Mouse (Mus musculus): Measurements from ENCODE around the gene Gm44503. TPM values are rescaled to one million over a fixed set of nuclear protein-coding genes. Genes with fewer than 3 reads are reported as not detected.
A peak's percentile ranks its signal among the peaks of the same experiment; 100 is the strongest.

The Gm44503 gene
- under 1 TPM in 1 of 2 experiments, not detected in 1; 0.56 TPM for total RNA-seq (2021)

GRCm38 (mm10) chr9:72958521-72959450, at the start of gene Gm44503, which contains the start of gene Dyx1c1:
Gene Gm44503 (plus strand): TSS chr9:72958852.
Gene Dyx1c1 (plus strand): TSS chr9:72958785.
- DNase-seq (ENCODE audit: low spot score), result peak; percentile 52
- intact Hi-C loops (cut with DNase I), result no loop called here

DNA sequence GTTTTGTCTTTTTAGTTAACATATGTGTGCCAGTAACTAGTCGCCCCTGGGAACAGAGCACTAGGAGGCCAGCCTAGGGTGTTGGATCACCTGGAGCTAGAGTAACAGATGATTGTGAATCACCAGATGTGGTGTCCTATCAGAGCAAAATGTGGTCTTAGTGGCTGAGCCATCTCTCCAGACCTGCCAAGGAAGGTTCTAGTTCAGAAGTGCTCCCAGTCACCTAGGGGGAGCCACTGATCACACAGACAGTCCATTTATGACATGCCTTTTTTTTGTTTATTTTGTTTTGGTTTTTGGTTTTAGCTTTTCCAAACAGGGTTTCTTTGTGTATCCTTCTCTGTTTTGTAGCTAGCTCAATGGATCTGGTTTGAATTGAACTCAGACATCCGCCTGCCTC, 47.3 kb upstream of the Gm44503 start:
- intact Hi-C loops (cut with DNase I), result no loop called here
- DNase-seq (ENCODE audit: low spot score), result no peak

- intact Hi-C loops (cut with DNase I), result no loop called here
- no peak for DNase-seq (ENCODE audit: low spot score)
These were observed 45.1 kb upstream of the Gm44503 start for GRCm38 (mm10) chr9:72913551-72913950.

DNA sequence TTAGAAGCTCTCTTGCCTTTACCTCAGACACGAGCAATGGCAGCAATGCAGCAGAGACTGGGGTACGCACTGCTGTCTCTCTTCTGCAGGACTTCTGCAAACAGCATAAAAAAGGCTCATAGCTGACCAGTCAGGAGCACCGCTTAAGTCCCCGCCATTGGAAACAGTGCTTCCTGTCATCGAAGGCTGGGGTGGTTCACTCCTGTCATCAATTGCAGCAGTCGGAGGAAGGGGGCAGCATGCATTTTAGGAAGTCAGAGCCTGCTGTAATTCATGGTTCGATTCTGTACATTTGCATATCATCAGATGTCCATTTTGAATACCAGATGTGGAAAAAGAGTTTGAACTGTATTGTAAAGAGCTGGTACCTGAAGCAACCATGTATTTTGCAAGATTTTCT, 42.9 kb upstream of the Gm44503 start:
- no peak for DNase-seq (ENCODE audit: low spot score)
- intact Hi-C loops (cut with DNase I), result no loop called here

DNA sequence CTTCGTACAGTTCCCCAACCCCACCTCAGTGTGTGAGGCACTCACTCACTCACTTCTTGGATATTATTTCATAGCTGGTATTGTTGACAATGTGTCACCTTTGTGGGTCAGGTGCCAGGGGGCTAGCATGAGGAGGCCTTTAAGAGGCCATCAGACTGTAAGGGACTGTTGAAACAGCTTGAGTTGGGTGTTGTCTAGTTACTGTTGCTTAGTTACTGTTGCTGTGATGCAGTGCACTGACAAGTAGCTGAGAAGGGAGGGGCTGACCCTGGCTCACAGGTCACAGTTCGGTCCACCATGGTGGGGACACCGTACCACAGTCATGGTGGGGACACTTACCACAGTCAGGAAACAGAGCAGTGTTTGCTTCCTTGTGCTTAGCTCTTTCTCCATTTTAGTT, 35.6 kb upstream of the Gm44503 start:
- intact Hi-C loops (cut with DNase I), result no loop called here
- DNase-seq (ENCODE audit: low spot score), result no peak

- DNase-seq (ENCODE audit: low spot score), result peak; percentile 21
- intact Hi-C loops (cut with DNase I), result no loop called here
These were observed 33.4 kb upstream of the Gm44503 start, which contains the start of gene Pygo1 for GRCm38 (mm10) chr9:72925021-72925934. Gene Pygo1 (plus strand): TSS chr9:72925645.

DNA sequence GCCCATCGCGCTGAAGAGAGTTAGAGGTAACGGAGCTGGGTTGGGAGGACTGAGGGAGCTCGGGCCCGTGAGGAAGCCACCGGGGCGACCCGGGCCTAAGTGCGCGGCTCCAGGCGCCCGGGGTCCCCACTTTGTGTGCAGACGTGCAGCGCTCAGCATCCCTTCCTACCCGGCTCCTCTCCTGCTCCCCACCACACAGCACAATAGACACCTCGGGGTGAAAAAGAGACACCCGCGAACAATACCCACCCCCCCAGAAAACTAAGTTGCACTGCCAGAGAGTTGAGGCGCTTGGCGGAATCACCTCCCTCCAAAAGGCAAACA, 32.8 kb upstream of the Gm44503 start:
- intact Hi-C loops (cut with DNase I), result no loop called here

GRCm38 (mm10) chr9:72931166-72931790, 27.4 kb upstream of the Gm44503 start:
- DNase-seq (ENCODE audit: low spot score), result no peak
- intact Hi-C loops (cut with DNase I), result no loop called here

More for the DNA sequence above, 32.8 kb upstream of the Gm44503 start:
- no peak for DNase-seq (ENCODE audit: low spot score)

DNA sequence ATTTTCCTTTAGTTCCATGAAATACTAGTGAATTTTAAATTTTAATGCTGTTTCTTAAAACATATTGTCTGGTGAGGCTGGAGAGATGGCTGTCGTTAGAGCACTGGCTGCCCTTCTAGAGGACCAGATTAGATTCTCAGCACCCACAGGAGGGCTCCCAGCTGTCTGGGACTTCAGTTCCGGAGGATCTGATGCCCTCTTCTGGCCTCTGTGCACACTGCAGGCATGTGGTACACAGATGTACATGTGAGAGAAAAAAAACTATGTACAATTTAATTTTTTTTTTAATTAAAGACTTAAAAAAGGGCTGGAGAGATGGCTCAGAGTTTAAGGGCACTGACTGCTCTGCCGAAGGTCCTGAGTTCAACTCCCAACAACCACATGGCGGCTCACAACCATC, 23.3 kb upstream of the Gm44503 start:
- intact Hi-C loops (cut with DNase I), result no loop called here
- DNase-seq (ENCODE audit: low spot score), result no peak

DNA sequence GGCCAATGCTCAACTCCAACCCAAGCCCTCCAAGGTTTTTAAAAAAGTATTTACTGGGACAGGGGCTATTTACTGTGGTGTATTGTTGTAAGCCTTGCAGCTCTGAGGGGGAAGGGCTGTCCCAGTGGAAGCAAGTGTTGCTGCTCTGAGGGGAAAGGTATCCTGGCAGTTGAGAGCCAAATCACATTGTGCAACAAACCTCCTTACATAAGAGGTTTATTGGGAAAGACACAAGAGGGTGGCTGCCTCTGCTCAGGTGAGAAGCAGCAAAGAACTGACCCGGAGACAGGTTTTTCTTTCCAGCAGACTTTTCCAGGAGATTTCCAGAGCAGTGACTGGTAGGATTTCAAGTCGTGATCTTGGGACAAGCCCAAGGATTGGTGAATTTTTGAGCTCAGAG, 22.4 kb upstream of the Gm44503 start:
- no peak for DNase-seq (ENCODE audit: low spot score)
- intact Hi-C loops (cut with DNase I), result no loop called here

GRCm38 (mm10) chr9:72943424-72943823, 15.2 kb upstream of the Gm44503 start:
- intact Hi-C loops (cut with DNase I), result no loop called here

GRCm38 (mm10) chr9:72944286-72944685, 14.4 kb upstream of the Gm44503 start:
- DNase-seq (ENCODE audit: low spot score), result no peak
- intact Hi-C loops (cut with DNase I), result no loop called here

More at GRCm38 (mm10) chr9:72943424-72943823, 15.2 kb upstream of the Gm44503 start:
- DNase-seq (ENCODE audit: low spot score), result no peak

DNA sequence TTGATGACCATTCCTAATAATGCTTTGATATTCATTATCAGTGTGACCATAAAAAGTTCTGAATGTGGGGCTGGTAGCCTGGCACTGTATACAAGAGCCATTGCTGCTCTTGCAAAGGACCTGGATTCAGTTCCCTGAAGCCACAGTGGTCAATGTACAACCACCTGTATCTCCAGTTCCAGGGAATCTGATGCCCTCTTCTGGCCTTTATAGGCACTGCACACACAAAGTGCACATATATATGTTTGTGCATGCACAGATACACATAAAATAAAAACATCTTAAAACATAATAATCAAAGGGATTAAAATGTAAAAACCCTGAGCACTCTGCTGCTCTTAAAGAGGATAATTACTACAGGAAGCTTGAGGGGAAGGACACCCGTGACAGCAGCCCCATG, 11.6 kb upstream of the Gm44503 start:
- no peak for DNase-seq (ENCODE audit: low spot score)
- intact Hi-C loops (cut with DNase I), result no loop called here

DNA sequence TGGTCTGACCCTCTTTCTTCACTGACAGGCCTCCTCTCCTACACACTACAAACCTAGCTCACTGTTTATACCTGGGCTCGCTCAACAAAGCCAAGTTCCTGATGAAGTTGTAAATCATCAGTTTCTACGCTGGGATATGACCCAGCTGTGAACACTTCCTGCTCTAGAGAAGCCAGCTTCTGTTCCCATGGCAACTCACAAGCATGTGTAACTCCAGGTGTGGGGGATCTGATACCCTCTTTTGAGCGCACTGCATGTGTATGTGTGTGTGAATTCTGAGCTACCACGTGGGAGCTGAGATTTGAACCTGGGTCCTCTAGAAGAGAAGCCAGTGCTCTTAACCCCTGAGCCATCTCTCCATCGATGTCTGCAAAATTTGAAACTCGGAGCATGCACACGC, 9.1 kb upstream of the Gm44503 start:
- intact Hi-C loops (cut with DNase I), result no loop called here

GRCm38 (mm10) chr9:72954746-72955145, 3.9 kb upstream of the Gm44503 start:
- intact Hi-C loops (cut with DNase I), result no loop called here
- no peak for DNase-seq (ENCODE audit: low spot score)

More for the DNA sequence above, 9.1 kb upstream of the Gm44503 start:
- no peak for DNase-seq (ENCODE audit: low spot score)

DNA sequence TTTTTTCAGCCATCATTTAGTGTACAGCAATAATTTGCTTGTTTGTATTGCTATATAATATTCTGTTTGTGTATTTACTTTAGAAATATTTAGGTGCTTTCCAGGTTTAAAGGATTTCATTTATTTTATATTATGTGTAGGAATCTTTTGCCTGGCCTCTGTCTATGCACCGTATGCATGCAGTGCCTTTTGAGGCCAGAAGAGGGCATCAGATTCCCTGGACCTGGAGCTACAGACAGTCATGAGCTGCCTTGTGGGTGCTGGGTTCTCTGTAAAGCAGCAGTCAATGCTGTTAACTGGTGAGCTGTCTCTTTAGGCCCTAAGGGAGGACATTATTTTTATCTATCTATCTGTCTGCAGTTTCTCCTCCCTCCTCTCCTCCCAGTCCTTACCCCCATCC, 3.1 kb upstream of the Gm44503 start:
- intact Hi-C loops (cut with DNase I), result no loop called here
- DNase-seq (ENCODE audit: low spot score), result no peak

DNA sequence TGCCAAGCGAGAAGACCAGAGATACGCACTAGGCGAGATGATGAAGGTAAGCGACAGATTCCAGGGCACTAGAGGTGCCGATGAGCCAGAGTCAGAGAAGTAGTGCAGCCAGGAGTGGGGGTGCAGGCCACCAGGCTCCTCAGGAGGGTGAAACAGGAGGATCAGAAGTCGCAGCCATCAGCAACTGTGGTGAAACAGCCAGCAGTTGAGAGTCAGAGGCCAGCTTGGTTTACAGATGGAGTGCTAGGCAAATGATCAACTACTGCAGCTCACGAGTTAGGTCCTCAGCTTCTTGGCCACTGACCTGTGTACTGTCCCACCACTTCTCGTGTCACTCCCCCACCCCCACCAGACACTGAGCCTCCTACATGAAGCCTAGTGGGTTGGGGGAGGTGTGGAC, 2.7 kb downstream of the Gm44503 start:
- no peak for DNase-seq (ENCODE audit: low spot score)
- intact Hi-C loops (cut with DNase I), result no loop called here

GRCm38 (mm10) chr9:72961959-72962358, 3.3 kb downstream of the Gm44503 start:
- DNase-seq (ENCODE audit: low spot score), result no peak
- intact Hi-C loops (cut with DNase I), result no loop called here

GRCm38 (mm10) chr9:72968349-72969061, 9.9 kb downstream of the Gm44503 start:
- DNase-seq (ENCODE audit: low spot score), result peak; percentile 12
- intact Hi-C loops (cut with DNase I), result loop anchor here (2.0 kb wide), 1 partner anchor 122 kb away; no protein-coding TSS in a partner anchor
